Mouse (Mus musculus): ENCODE measurements around the gene Tsks.

GRCm38 (mm10) chr7:44997940-44998428, 55.0 kb downstream of the Tsks start:
- TF ChIP-seq CTCF (conservative IDR thresholded peaks at IDR 0.05; ENCODE audit: low read length) (no peak), NANOG (IDR thresholded peaks at IDR 0.05; ENCODE audit: borderline replicate concordance, low read length) (no peak)

Measured in E14TG2a.4 (cell line).